In genomic region chr8:60825676-60826442, GRCm38 (mm10) we compare ENCODE assay signal across 13 mouse cellular contexts.
"Had no signal": no experiment of that assay in that cellular context is flagged by ENCODE, and none has a peak within 500 bp of the region (broad histone marks: within the 10 kb centered on the region; RNA-seq: fewer than 3 reads in every experiment).

No protein-coding gene starts in this region.

- H3K4me2 ChIP-seq: kidney, embryonic 15.5 days; limb, embryonic 12.5 days; liver, embryonic 13.5 days; lung, embryonic 15.5 days had no signal

- H3K27ac ChIP-seq: kidney, embryonic 15.5 days; limb, embryonic 12.5 days; liver, embryonic 13.5 days; lung, embryonic 15.5 days; macrophage; stomach, postnatal 0 days had no signal

- H3K9me3 ChIP-seq: kidney, embryonic 15.5 days; limb, embryonic 12.5 days; liver, embryonic 13.5 days; lung, embryonic 15.5 days; megakaryocyte, embryonic 14.5 days had no signal

- H3K4me3 ChIP-seq: kidney, embryonic 15.5 days; limb, embryonic 12.5 days; liver, embryonic 13.5 days; lung, embryonic 15.5 days; megakaryocyte, embryonic 14.5 days had no signal

- ATAC-seq: intestine, embryonic 16.5 days; liver, postnatal 0 days had no signal

- H3K36me3 ChIP-seq: kidney, embryonic 15.5 days; limb, embryonic 12.5 days; liver, embryonic 13.5 days; lung, embryonic 15.5 days had no signal

- H3K27me3 ChIP-seq: kidney, embryonic 15.5 days; limb, embryonic 12.5 days; liver, embryonic 13.5 days; lung, embryonic 15.5 days; megakaryocyte, embryonic 14.5 days had no signal

- DNase-seq: kidney, adult 2 months; kidney, postnatal 25 days; liver; liver, embryonic 13.5 days; liver, postnatal 0 days; lung, postnatal 14 days had no signal

- H3K4me1 ChIP-seq: kidney, embryonic 15.5 days; limb, embryonic 12.5 days; liver, embryonic 13.5 days had no signal

- H3K9ac ChIP-seq: kidney, embryonic 15.5 days; limb, embryonic 12.5 days; liver, embryonic 13.5 days; liver, postnatal 0 days; lung, embryonic 15.5 days had no signal
